ENCODE assay signal across 7 mouse cellular contexts in the genomic region with DNA sequence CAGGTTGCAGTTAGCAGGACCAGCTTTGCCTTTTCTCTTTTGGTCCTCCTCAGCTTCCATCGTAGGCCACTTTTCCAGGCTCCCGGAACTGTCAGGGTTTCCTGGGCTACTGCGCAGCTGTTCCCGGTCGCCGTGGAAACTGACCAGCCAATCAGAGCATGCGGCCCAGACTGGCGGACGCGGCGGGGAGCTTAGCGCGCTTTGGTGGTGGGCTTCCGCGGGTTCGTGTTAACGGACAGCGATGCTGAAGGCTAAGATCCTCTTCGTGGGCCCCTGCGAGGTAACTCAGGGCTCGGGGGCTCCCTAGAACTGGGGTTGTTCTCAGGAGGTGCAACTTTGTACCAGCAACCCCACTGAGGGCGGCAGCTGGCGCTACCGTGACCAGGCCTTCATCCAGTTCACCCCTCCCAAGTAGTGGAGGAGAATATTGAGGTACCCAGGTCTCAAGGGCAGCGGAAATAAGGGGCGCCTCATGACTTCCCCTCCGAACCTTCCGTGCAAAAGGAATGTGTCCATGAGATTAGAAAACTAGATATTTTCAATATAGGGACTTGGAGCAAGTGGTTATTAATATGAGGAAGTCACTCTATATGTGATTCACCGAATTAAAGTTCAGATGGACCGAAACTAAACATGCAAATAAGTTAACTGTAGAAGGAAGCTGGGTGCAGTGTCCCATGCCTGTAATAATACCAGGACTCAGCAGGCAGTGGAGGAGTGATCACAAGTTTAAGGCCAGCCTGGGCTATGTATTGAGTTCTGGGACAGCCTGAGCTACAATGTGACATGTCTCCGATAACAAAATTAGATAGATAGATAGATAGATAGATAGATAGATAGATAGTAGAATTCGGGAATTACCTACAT. TPM values are rescaled to one million over a fixed set of nuclear protein-coding genes. Genes with fewer than 3 reads are reported as not detected.
DNase-seq lines count a peak whose midpoint lies in the region; ATAC-seq and TF ChIP-seq lines count a peak whose summit lies in the region.

A gene (plus strand): TSS at position 160 of the 867 bp plus-strand sequence.

- no peak for TF ChIP-seq POLR2A in limb, embryonic 14.5 days (IDR thresholded peaks at IDR 0.05; ENCODE audit: borderline replicate concordance, extremely low read depth, insufficient read depth, insufficient read length)

- TF ChIP-seq CTCF in midbrain, postnatal 0 days (IDR thresholded peaks at IDR 0.05), result no peak

- H3K27me3 ChIP-seq in embryonic facial prominence, embryonic 11.5 days (ENCODE audit: control insufficient read depth, insufficient read depth, low read length), result no peaks in the 10 kb centered on the region
- no peaks in the 10 kb centered on the region for H3K27me3 ChIP-seq in limb, embryonic 14.5 days (ENCODE audit: control insufficient read depth, insufficient read depth, low read length)
- H3K27me3 ChIP-seq in midbrain, postnatal 0 days (ENCODE audit: insufficient read depth, low read length), result no peaks in the 10 kb centered on the region

- H3K27ac ChIP-seq in embryonic facial prominence, embryonic 11.5 days (replicated peaks; ENCODE audit: low read depth, low read length), result no peak within 1 kb of the TSS
- no peak within 1 kb of the TSS for H3K27ac ChIP-seq in limb, embryonic 14.5 days (replicated peaks; ENCODE audit: low read depth, low read length)
- peak within 1 kb of the TSS; percentile 40; the same call in 1 of the 2 replicates for H3K27ac ChIP-seq in midbrain, postnatal 0 days (ENCODE audit: low read depth, low read length)

- peak; percentile 97 for DNase-seq in adrenal gland, postnatal 14 days
- peak; percentile 96 for DNase-seq in embryonic facial prominence, embryonic 11.5 days (ENCODE audit: low spot score)
- peak; percentile 96 for DNase-seq in heart, adult 8-10 months (ENCODE audit: low spot score)
- peak; percentile 94 for DNase-seq in kidney, adult 9 months
- DNase-seq in limb, embryonic 14.5 days (ENCODE audit: low spot score), result peak; percentile 96
- DNase-seq in midbrain, postnatal 0 days (ENCODE audit: low spot score), result peak; percentile 96
- peak; percentile 54 to 75 for DNase-seq in spleen, postnatal 14 days (ENCODE audit: low spot score in 2 of 2)

- WGBS in embryonic facial prominence, embryonic 11.5 days, result 10% methylated on average over 32 of the region's 32 CpGs
- WGBS in limb, embryonic 14.5 days, result 10% methylated on average over 32 of the region's 32 CpGs
- WGBS in midbrain, postnatal 0 days, result 8% methylated on average over 32 of the region's 32 CpGs

- H3K4me3 ChIP-seq in embryonic facial prominence, embryonic 11.5 days (ENCODE audit: low read depth, low read length), result peak within 1 kb of the TSS; percentile 55
- peak within 1 kb of the TSS; percentile 68 for H3K4me3 ChIP-seq in limb, embryonic 14.5 days (replicated peaks; ENCODE audit: low read length)
- H3K4me3 ChIP-seq in midbrain, postnatal 0 days (ENCODE audit: low read depth, low read length), result peak within 1 kb of the TSS; percentile 67

- H3K9ac ChIP-seq in embryonic facial prominence, embryonic 11.5 days (replicated peaks; ENCODE audit: low read length), result peak within 1 kb of the TSS; percentile 60
- peak within 1 kb of the TSS; percentile 64 for H3K9ac ChIP-seq in limb, embryonic 14.5 days (ENCODE audit: low read depth, low read length, severe bottlenecking)
- peak within 1 kb of the TSS; percentile 83 for H3K9ac ChIP-seq in midbrain, postnatal 0 days (replicated peaks; ENCODE audit: low read length, poor library complexity, severe bottlenecking)

- ATAC-seq in embryonic facial prominence, embryonic 11.5 days (replicated peaks; ENCODE audit: insufficient number of reproducible peaks, low FRiP score, low TSS enrichment, low read depth), result peak; percentile 87
- ATAC-seq in limb, embryonic 14.5 days (ENCODE audit: low FRiP score, low read depth), result peak; percentile 94
- peak; percentile 92 for ATAC-seq in midbrain, postnatal 0 days (ENCODE audit: low FRiP score)

- no peaks in the 10 kb centered on the region; the same call in 1 of the 2 replicates for H3K36me3 ChIP-seq in embryonic facial prominence, embryonic 11.5 days (replicated peaks; ENCODE audit: control insufficient read depth, insufficient read depth, low read depth, low read length)
- H3K36me3 ChIP-seq in limb, embryonic 14.5 days (ENCODE audit: control insufficient read depth, insufficient read depth, low read length), result peaks cover 18% of the 10 kb centered on the region
- peaks cover 30% of the 10 kb centered on the region for H3K36me3 ChIP-seq in midbrain, postnatal 0 days (ENCODE audit: insufficient read depth, low read length)

- no peaks in the 10 kb centered on the region for H3K4me1 ChIP-seq in embryonic facial prominence, embryonic 11.5 days (ENCODE audit: control insufficient read depth, insufficient read depth, low read length)
- H3K4me1 ChIP-seq in limb, embryonic 14.5 days (ENCODE audit: control insufficient read depth, insufficient read depth, low read length), result 0 out of 2 replicates have a peak, but pooled peaks cover 3% of the 10 kb centered on the region
- peaks cover 5% of the 10 kb centered on the region; the same call in 1 of the 2 replicates for H3K4me1 ChIP-seq in midbrain, postnatal 0 days (ENCODE audit: insufficient read depth, low read length)

- no peaks in the 10 kb centered on the region for H3K9me3 ChIP-seq in embryonic facial prominence, embryonic 11.5 days (replicated peaks; ENCODE audit: control insufficient read depth, low read length)
- no peaks in the 10 kb centered on the region for H3K9me3 ChIP-seq in limb, embryonic 14.5 days (ENCODE audit: control insufficient read depth, low read length)
- H3K9me3 ChIP-seq in midbrain, postnatal 0 days (ENCODE audit: low read length), result no peaks in the 10 kb centered on the region

- H3K4me2 ChIP-seq in embryonic facial prominence, embryonic 11.5 days (ENCODE audit: low read depth, low read length), result peak within 1 kb of the TSS; percentile 61
- H3K4me2 ChIP-seq in limb, embryonic 14.5 days (replicated peaks; ENCODE audit: low read depth, low read length, severe bottlenecking), result peak within 1 kb of the TSS; percentile 58
- peak within 1 kb of the TSS; percentile 65 for H3K4me2 ChIP-seq in midbrain, postnatal 0 days (ENCODE audit: low read depth, low read length, poor library complexity, severe bottlenecking)

RNA-seq across cellular contexts. Expression of the gene that starts here (rescaled TPM):
- total RNA-seq in adrenal gland, postnatal 14 days (2021), result 24.9 and 26.4 TPM in 2 replicates
- polyA plus RNA-seq in embryonic facial prominence, embryonic 11.5 days (2014; fragmentation: Nextera tagmentation; extraction: Ambion mirVana), result 72.5 and 83.4 TPM in 2 replicates
- 10 to 100 TPM in 2 of 4 experiments, 1 to 10 TPM in 2; 8.7 to 14.6 (median 10.3) TPM for total RNA-seq in heart, adult 8-10 months (2022)
- polyA plus RNA-seq in limb, embryonic 14.5 days (2012; rRNA removed), result 23.4 and 28.8 TPM in 2 replicates
- 56.6 and 58.9 TPM in 2 replicates for polyA plus RNA-seq in limb, embryonic 14.5 days (2014; fragmentation: Nextera tagmentation; extraction: Ambion mirVana)
- total RNA-seq in midbrain, postnatal 0 days (2014; rRNA removed), result 33.5 and 42.3 TPM in 2 replicates
- polyA plus RNA-seq in midbrain, postnatal 0 days (2015; fragmentation: Nextera tagmentation; extraction: Ambion mirVana), result 122 and 137 TPM in 2 replicates
